Mouse (Mus musculus): ENCODE results near the gene Nav3.
A peak's percentile ranks its signal among the peaks of the same experiment; 100 is the strongest.

Nav3 gene

GRCm38 (mm10) chr10:109806782-109807493 is 649.1 kb downstream of the Nav3 start:
- DNase-seq (ENCODE audit: low read depth, low spot score) = no peak

- DNase-seq (ENCODE audit: low read depth, low spot score) = no peak
These were observed 652.6 kb downstream of the Nav3 start for GRCm38 (mm10) chr10:109803441-109803840.

GRCm38 (mm10) chr10:109802236-109802635 is 653.8 kb downstream of the Nav3 start:
- DNase-seq (ENCODE audit: low read depth, low spot score) = no peak

GRCm38 (mm10) chr10:109799246-109799645 is 656.8 kb downstream of the Nav3 start:
- no peak for DNase-seq (ENCODE audit: low read depth, low spot score)

- no peak for DNase-seq (ENCODE audit: low read depth, low spot score)
These were observed 659.0 kb downstream of the Nav3 start for GRCm38 (mm10) chr10:109796981-109797380.

- no peak for DNase-seq (ENCODE audit: low read depth, low spot score)
These were observed 662.5 kb downstream of the Nav3 start for GRCm38 (mm10) chr10:109793491-109793890.

- no peak for DNase-seq (ENCODE audit: low read depth, low spot score)
These were observed 667.3 kb downstream of the Nav3 start for GRCm38 (mm10) chr10:109788728-109789127.

- DNase-seq (ENCODE audit: low read depth, low spot score) = no peak
These were observed 676.9 kb downstream of the Nav3 start for GRCm38 (mm10) chr10:109779109-109779508.

GRCm38 (mm10) chr10:109769092-109769491 is 686.9 kb downstream of the Nav3 start:
- no peak for DNase-seq (ENCODE audit: low read depth, low spot score)

GRCm38 (mm10) chr10:109765650-109766049 is 690.4 kb downstream of the Nav3 start:
- DNase-seq (ENCODE audit: low read depth, low spot score) = peak; percentile 62

GRCm38 (mm10) chr10:109764412-109765101 is 691.4 kb downstream of the Nav3 start:
- no peak for DNase-seq (ENCODE audit: low read depth, low spot score)

GRCm38 (mm10) chr10:109758921-109759600 is 696.9 kb downstream of the Nav3 start:
- DNase-seq (ENCODE audit: low read depth, low spot score) = no peak

- DNase-seq (ENCODE audit: low read depth, low spot score) = peak; percentile 45
These were observed 709.1 kb downstream of the Nav3 start for GRCm38 (mm10) chr10:109746901-109747300.

GRCm38 (mm10) chr10:109741664-109742063 is 714.3 kb downstream of the Nav3 start:
- no peak for DNase-seq (ENCODE audit: low read depth, low spot score)

GRCm38 (mm10) chr10:109740326-109740725 is 715.7 kb downstream of the Nav3 start:
- no peak for DNase-seq (ENCODE audit: low read depth, low spot score)

GRCm38 (mm10) chr10:109723646-109724045 is 732.4 kb downstream of the Nav3 start:
- no peak for DNase-seq (ENCODE audit: low read depth, low spot score)

- no peak for DNase-seq (ENCODE audit: low read depth, low spot score)
These were observed 737.2 kb downstream of the Nav3 start for GRCm38 (mm10) chr10:109718808-109719207.

GRCm38 (mm10) chr10:109718390-109718789 is 737.6 kb downstream of the Nav3 start:
- DNase-seq (ENCODE audit: low read depth, low spot score) = no peak

GRCm38 (mm10) chr10:109713001-109713400 is 743.0 kb downstream of the Nav3 start:
- DNase-seq (ENCODE audit: low read depth, low spot score) = peak; percentile 33

- DNase-seq (ENCODE audit: low read depth, low spot score) = no peak
These were observed 756.2 kb downstream of the Nav3 start for GRCm38 (mm10) chr10:109699771-109700335.

GRCm38 (mm10) chr10:109690564-109690963 is 765.4 kb downstream of the Nav3 start:
- no peak for DNase-seq (ENCODE audit: low read depth, low spot score)

All from A20 (cell line).